Mouse (Mus musculus) lung, postnatal 10 days (tissue): ENCODE data around the gene Slc7a8.
"Not testable (repeated sequence)": the region's sequence is repeated elsewhere in the genome, so short reads cannot be mapped to it uniquely, and the experiment has no call there.

Experiments
- DNase-seq: peaks from one replicate; pipeline ENCODE4 v3.0.0; 2021

Gene Slc7a8

GRCm38 (mm10) chr14:54780084-54780483, 1.7 kb downstream of the Slc7a8 start:
- DNase-seq = no peak

GRCm38 (mm10) chr14:54777893-54778292, 3.9 kb downstream of the Slc7a8 start:
- no peak for DNase-seq

- no peak for DNase-seq
Observed at GRCm38 (mm10) chr14:54776768-54777167, 5.0 kb downstream of the Slc7a8 start.

- no peak for DNase-seq
Observed at GRCm38 (mm10) chr14:54775534-54776041, 6.2 kb downstream of the Slc7a8 start.

GRCm38 (mm10) chr14:54772333-54772856, 9.4 kb downstream of the Slc7a8 start:
- no peak for DNase-seq

- no peak for DNase-seq
Observed at GRCm38 (mm10) chr14:54770373-54770772, 11.4 kb downstream of the Slc7a8 start.

GRCm38 (mm10) chr14:54769068-54769425, 12.7 kb downstream of the Slc7a8 start:
- no peak for DNase-seq

- no peak for DNase-seq
Observed at GRCm38 (mm10) chr14:54768314-54769067, 13.3 kb downstream of the Slc7a8 start.

GRCm38 (mm10) chr14:54766937-54767336, 14.8 kb downstream of the Slc7a8 start:
- DNase-seq = not testable (repeated sequence)

- DNase-seq = peak; percentile 31
Observed at GRCm38 (mm10) chr14:54756382-54756781, 25.4 kb downstream of the Slc7a8 start.

GRCm38 (mm10) chr14:54754602-54755018, 27.1 kb downstream of the Slc7a8 start:
- peak; percentile 81 for DNase-seq

GRCm38 (mm10) chr14:54753986-54754601, 27.7 kb downstream of the Slc7a8 start:
- DNase-seq = no peak

- DNase-seq = no peak
Observed at GRCm38 (mm10) chr14:54752938-54753337, 28.8 kb downstream of the Slc7a8 start.

- DNase-seq = no peak
Observed at GRCm38 (mm10) chr14:54751768-54752167, 30.0 kb downstream of the Slc7a8 start.

GRCm38 (mm10) chr14:54749238-54749637, 32.5 kb downstream of the Slc7a8 start:
- no peak for DNase-seq

GRCm38 (mm10) chr14:54747942-54748917, 33.5 kb downstream of the Slc7a8 start:
- DNase-seq = no peak

GRCm38 (mm10) chr14:54746038-54746437, 35.7 kb downstream of the Slc7a8 start:
- DNase-seq = no peak

GRCm38 (mm10) chr14:54744473-54744872, 37.3 kb downstream of the Slc7a8 start:
- DNase-seq = no peak

GRCm38 (mm10) chr14:54742375-54742774, 39.4 kb downstream of the Slc7a8 start:
- peak; percentile 21 for DNase-seq

GRCm38 (mm10) chr14:54741721-54742120, 40.0 kb downstream of the Slc7a8 start:
- no peak for DNase-seq

GRCm38 (mm10) chr14:54737634-54738033, 44.1 kb downstream of the Slc7a8 start:
- no peak for DNase-seq
